Mouse (Mus musculus) macrophage (primary cell): ENCODE measurements around the gene Mpdz. TPM values are rescaled to one million over a fixed set of nuclear protein-coding genes. Genes with fewer than 3 reads are reported as not detected.

Experiments
- H3K27ac ChIP-seq: fragments of 350-480 bp; formaldehyde crosslinking; 2 replicates; pipeline ENCODE4 v1.9.0; 2021
- H3K36me3 ChIP-seq: fragments of 350-480 bp; formaldehyde crosslinking; 2 replicates; pipeline ENCODE4 v1.9.0; 2021; ENCODE audit errors: inconsistent target
- H3K4me3 ChIP-seq: fragments of 350-480 bp; formaldehyde crosslinking; 2 replicates; pipeline ENCODE4 v1.9.0; 2021; ENCODE audit errors: inconsistent target
- H3K79me2 ChIP-seq: fragments of 350-480 bp; formaldehyde crosslinking; 2 replicates; pipeline ENCODE4 v1.9.0; 2021; ENCODE audit errors: inconsistent target
- WGBS: methylation state at CpG from one replicate; pipeline ENCODE4 v1.1.7; 2026; ENCODE audit warnings: inconsistent platforms; ENCODE audit not compliant: missing documents; 5-methylcytosine and 5-hydroxymethylcytosine counted together
- polyA plus RNA-seq: library from polyadenylated mRNA; stranded (reverse); fragments of 250-400 nt; gene quantifications from 3 replicates; pipeline ENCODE4 v1.2.4, GENCODE M21; 2018; ENCODE audit warnings: inconsistent platforms

Gene Mpdz
- polyA plus RNA-seq, 1 experiment from 2014 or later: not detected

DNA sequence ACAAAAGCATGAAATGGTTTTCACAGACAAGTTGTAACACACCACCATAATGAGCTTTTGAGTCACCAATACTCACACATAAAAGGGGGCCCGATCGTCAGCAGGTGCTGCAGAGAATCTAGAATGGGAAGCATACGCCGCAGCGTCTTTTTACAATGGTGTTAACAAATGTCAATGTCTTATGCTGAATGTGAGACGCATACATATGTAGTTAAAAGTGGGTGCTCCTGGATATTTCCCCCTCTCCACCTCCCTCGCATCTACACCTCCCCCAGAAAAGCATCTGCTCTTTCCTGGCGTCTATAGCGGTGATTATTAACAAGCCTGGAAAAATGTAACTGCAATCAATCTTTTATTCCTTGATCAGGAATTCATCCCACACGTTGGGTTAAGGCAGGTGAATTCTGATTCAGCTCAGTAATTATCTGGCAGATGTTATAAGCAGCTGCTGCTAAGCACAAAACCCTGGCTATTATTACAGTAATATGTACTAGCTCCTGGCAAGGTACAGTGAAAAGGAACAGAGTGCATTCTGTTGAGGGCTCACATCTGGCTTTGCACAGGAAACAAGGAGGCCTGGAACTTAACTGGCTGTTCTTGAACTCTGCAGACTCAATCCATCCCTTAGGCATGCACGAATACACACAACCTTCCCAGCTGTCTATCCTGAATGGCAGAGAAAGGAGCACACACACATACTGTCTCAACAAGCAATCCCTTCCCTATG lies 109.6 kb downstream of the Mpdz start:
- 84% methylated on average over 11 of the region's 11 CpGs for WGBS
- no peak overlapping the region for H3K4me3 ChIP-seq
- H3K79me2 ChIP-seq: no peaks in the 10 kb centered on the region
- no peaks in the 10 kb centered on the region for H3K36me3 ChIP-seq
- no peak overlapping the region for H3K27ac ChIP-seq

- no peak overlapping the region for H3K4me3 ChIP-seq
- H3K36me3 ChIP-seq: no peaks in the 10 kb centered on the region
- H3K79me2 ChIP-seq: no peaks in the 10 kb centered on the region
- no peak overlapping the region for H3K27ac ChIP-seq
- 94% methylated on average over 6 of the region's 6 CpGs for WGBS
Measured at GRCm38 (mm10) chr4:81332439-81332841, 110.2 kb downstream of the Mpdz start.

GRCm38 (mm10) chr4:81327694-81328093 lies 114.9 kb downstream of the Mpdz start:
- no peak overlapping the region for H3K4me3 ChIP-seq
- 100% methylated on average over 2 of the region's 2 CpGs for WGBS
- H3K36me3 ChIP-seq: no peaks in the 10 kb centered on the region
- H3K79me2 ChIP-seq: no peaks in the 10 kb centered on the region
- no peak overlapping the region for H3K27ac ChIP-seq

DNA sequence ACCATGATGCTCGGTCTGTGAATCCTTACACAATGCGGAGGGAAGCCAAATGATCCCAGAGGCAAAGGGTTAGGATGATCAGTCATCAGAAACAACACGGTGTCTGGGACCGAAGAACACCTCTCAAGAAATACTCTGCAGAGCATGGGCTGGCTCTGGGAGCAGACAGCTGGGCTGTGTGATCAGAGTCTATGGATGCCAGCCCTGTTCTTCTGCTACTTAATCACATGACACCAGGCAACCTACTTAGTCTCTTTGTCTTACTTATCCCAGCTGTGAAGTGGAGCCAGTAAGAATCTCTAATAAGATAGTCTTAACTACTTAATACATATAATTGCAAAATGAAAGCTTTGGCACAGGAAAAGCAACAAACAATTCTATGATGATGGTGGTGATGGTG lies 118.8 kb downstream of the Mpdz start:
- 95% methylated on average over 4 of the region's 4 CpGs for WGBS
- no peak overlapping the region for H3K4me3 ChIP-seq

GRCm38 (mm10) chr4:81322232-81322631 lies 120.4 kb downstream of the Mpdz start:
- H3K4me3 ChIP-seq: no peak overlapping the region
- H3K79me2 ChIP-seq: no peaks in the 10 kb centered on the region
- WGBS: 81% methylated on average over 3 of the region's 3 CpGs
- H3K27ac ChIP-seq: no peak overlapping the region
- H3K36me3 ChIP-seq: no peaks in the 10 kb centered on the region

More for the DNA sequence above, 118.8 kb downstream of the Mpdz start:
- H3K27ac ChIP-seq: no peak overlapping the region
- no peaks in the 10 kb centered on the region for H3K36me3 ChIP-seq
- H3K79me2 ChIP-seq: no peaks in the 10 kb centered on the region

DNA sequence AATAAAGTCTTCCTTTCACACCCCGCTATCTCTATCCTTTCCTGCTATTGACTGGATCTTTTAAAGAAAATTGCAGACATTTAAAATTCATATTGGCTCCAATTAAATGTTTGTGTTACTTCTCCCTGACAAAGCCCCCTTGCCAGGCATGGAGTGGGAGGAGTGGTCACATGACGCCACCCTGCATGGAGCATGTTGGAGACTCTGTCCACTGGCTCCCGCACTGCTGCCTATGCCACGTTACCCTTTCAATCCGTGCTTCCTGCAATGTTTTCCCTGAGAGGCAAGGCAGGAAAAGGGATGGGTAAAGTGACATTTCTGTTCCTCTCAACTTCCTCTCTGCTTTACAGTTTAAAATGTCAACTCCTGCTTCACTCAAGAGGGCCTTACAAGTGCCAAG lies 128.0 kb downstream of the Mpdz start:
- WGBS: 96% methylated on average over 5 of the region's 5 CpGs
- Histone ChIP-seq H3K36me3 (no peaks in the 10 kb centered on the region), H3K27ac (no peak overlapping the region), H3K4me3 (no peak overlapping the region), H3K79me2 (no peaks in the 10 kb centered on the region)

GRCm38 (mm10) chr4:81313246-81313645 lies 129.4 kb downstream of the Mpdz start:
- 88% methylated on average over 4 of the region's 4 CpGs for WGBS
- Histone ChIP-seq H3K4me3 (no peak overlapping the region), H3K36me3 (no peaks in the 10 kb centered on the region), H3K27ac (no peak overlapping the region), H3K79me2 (no peaks in the 10 kb centered on the region)

- Histone ChIP-seq H3K79me2 (no peaks in the 10 kb centered on the region), H3K36me3 (no peaks in the 10 kb centered on the region), H3K27ac (no peak overlapping the region), H3K4me3 (no peak overlapping the region)
- WGBS: 75% methylated on average over 2 of the region's 2 CpGs
Measured at GRCm38 (mm10) chr4:81310168-81310474, 132.5 kb downstream of the Mpdz start.

DNA sequence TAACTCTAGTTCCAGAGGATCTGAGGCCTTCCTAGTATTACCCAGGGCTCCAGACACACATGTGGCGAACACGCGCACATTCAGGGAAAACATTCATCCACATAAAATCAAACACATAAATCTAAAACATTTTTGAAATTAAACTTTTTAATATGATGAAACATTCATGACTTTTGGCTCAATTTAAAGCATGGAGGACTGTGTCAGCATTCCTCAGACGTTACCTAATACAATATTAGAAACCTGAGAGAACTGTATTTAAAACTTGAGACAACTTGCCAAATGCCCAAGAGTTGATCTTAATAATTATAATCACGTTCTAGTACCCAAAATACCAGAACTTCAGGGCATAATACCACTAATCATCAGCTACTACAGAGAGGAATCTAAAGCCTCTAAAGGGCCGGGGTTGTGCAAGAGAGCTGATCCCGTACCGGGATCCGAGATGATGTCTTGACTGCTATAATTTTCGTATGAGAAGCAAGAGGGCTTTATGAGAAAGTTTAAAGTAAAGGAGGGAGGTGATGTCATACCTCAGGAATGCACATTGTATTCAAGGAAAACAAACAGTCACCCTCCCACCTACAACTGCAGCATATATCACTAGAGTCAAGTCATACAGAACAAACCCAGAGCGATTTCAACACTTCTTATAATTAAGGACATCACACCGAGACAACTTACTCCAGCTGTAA lies 133.0 kb downstream of the Mpdz start:
- 85% methylated on average over 12 of the region's 12 CpGs for WGBS
- H3K36me3 ChIP-seq: no peaks in the 10 kb centered on the region
- H3K27ac ChIP-seq: no peak overlapping the region

DNA sequence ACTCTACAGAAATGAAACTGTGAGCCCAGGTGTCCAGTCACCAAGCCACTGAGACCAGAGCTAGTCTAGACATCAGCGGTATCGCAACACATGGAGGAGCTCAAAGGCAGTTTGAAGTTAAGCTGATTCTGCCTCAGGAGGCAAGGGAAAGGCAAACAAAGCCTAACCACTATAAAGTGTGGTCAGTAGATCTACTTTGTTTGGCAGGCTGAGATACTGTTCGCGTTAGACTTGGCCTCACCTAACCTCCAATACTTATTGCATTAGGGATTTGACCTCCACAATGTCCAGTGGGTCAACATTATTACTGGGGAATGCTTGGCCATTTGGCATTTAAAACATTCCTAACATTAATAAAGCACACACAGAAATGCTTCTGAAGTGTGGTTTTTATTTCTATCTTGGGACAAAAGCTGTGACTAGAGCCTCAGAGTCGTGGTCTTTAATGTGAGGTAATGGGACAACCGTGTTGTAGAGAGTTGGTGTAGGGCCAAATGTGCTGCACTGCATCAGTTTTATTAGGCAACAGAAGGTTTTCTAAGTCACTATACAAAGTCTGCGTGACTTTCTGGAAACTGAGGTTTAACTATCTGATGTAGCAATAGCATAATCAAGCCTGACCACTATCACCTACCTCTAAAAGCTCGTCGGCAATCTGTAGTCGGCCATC lies 134.9 kb downstream of the Mpdz start:
- H3K36me3 ChIP-seq: no peaks in the 10 kb centered on the region
- H3K27ac ChIP-seq: no peak overlapping the region
- 88% methylated on average over 10 of the region's 10 CpGs for WGBS
- no peak overlapping the region for H3K4me3 ChIP-seq
- no peaks in the 10 kb centered on the region for H3K79me2 ChIP-seq

More for the DNA sequence above, 133.0 kb downstream of the Mpdz start:
- no peaks in the 10 kb centered on the region for H3K79me2 ChIP-seq
- H3K4me3 ChIP-seq: no peak overlapping the region

DNA sequence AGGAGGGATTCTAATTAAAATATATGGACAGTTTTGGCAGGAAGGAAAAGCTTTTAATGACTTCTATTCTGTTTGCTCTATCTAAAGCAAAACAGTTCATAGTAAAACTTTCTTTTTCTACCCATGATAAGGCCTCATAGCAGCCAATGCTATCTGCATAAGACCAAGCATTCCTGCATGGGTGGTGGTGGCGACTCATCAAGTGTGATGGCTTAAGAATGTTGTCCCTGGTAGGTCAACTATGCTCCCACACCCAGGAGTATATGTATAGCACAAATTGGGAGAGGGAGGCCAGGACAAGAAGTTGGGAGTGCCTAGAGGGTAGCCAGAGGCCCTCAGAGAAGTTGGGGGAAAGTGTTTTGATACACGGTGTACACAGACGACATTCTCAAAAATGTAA lies 140.6 kb downstream of the Mpdz start:
- Histone ChIP-seq H3K36me3 (no peaks in the 10 kb centered on the region), H3K4me3 (no peak overlapping the region), H3K79me2 (no peaks in the 10 kb centered on the region), H3K27ac (no peak overlapping the region)
- 95% methylated on average over 3 of the region's 3 CpGs for WGBS

DNA sequence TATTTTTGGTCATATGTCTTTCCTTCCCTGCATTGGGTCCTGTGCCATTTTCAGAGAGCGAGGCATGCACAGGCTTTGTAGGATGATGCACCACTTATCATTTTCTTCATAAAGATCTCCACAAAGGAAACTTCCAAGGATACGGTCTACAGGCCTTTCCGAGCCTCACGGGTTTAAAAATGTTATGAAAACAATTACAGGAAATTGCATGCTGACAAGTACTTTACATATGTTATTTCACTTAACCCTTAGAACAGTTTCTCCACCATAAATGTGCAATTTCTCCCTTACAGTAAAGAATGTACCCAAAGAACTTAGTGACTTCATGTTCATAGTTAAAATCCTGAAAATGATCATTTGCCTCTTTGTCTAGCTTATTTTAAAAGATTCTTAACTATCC lies 144.2 kb downstream of the Mpdz start:
- Histone ChIP-seq H3K79me2 (no peaks in the 10 kb centered on the region), H3K27ac (no peak overlapping the region), H3K36me3 (no peaks in the 10 kb centered on the region), H3K4me3 (no peak overlapping the region)
- 90% methylated on average over 4 of the region's 4 CpGs for WGBS

DNA sequence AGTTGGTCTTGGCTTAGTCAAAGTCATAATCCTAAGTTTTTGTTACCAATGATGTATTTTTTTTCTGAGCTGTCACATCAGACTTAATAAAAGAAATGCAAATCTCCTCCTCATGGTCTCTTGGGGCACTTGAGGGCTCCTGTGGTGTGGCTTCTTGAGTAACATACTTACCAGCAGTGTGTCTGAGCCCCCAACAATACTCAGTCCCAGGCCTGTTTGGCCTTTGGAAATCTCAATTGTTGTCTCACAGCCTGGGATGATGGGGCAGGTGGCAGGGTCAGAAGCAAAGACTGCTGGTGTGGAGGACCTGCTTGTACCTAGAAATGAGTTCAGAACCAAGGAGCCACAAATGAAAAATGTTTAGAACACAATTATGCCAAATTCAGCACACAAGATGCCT lies 149.3 kb downstream of the Mpdz start:
- no peak overlapping the region for H3K27ac ChIP-seq
- H3K36me3 ChIP-seq: no peaks in the 10 kb centered on the region
- H3K4me3 ChIP-seq: no peak overlapping the region
- H3K79me2 ChIP-seq: no peaks in the 10 kb centered on the region

- Histone ChIP-seq H3K36me3 (no peaks in the 10 kb centered on the region), H3K4me3 (no peak overlapping the region), H3K27ac (no peak overlapping the region), H3K79me2 (no peaks in the 10 kb centered on the region)
- WGBS: 90% methylated on average over 4 of the region's 4 CpGs
Measured at GRCm38 (mm10) chr4:81285564-81285963, 157.1 kb downstream of the Mpdz start.

DNA sequence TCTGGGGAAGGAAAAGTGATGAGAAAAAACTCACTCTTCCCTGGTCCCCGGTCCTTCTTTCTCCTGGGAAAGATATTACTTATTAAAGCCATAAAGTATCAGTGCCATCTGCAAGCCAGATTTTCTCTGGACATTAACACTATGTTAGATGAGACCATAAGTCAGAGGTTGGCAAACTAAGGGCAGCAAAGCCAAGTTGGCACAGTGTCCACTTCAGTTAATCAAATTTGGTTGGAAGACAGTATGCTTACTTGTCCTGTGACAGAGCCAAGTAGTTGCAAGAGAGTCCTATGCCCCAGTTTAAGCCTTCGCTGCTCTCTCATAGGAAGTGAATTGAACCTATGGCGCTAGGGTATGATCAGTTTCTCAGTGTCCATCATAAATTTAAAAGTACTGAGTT lies 159.0 kb downstream of the Mpdz start:
- H3K4me3 ChIP-seq: no peak overlapping the region
- no peaks in the 10 kb centered on the region for H3K79me2 ChIP-seq
- H3K36me3 ChIP-seq: no peaks in the 10 kb centered on the region
- no peak overlapping the region for H3K27ac ChIP-seq
- WGBS: 88% methylated on average over 3 of the region's 3 CpGs
